In genomic region chr6:145598794-145599555, GRCm38 (mm10) we compare ENCODE assay signal across 11 mouse cellular contexts. TPM values are rescaled to one million over a fixed set of nuclear protein-coding genes. Genes with fewer than 3 reads are reported as not detected.
DNase-seq lines count a peak whose midpoint lies in the region; ATAC-seq and TF ChIP-seq lines count a peak whose summit lies in the region.
"Had no signal": no experiment of that assay in that cellular context is flagged by ENCODE, and none has a peak within 500 bp of the region (broad histone marks: within the 10 kb centered on the region; RNA-seq: fewer than 3 reads in every experiment).

No protein-coding gene starts in this region.

- TF ChIP-seq POLR2A in bone marrow macrophage, adult 2 months (IDR thresholded peaks at IDR 0.05; ENCODE audit: borderline replicate concordance, low read depth, low read length), result no peak

- H3K4me2 ChIP-seq in hindbrain, embryonic 15.5 days, result no peak overlapping the region
- H3K4me2 ChIP-seq in hindbrain, embryonic 12.5 days (replicated peaks), result no peak overlapping the region
- no peak overlapping the region for H3K4me2 ChIP-seq in embryonic facial prominence, embryonic 13.5 days
- H3K4me2 ChIP-seq in lung, embryonic 15.5 days, result no peak overlapping the region
- H3K4me2 ChIP-seq: neural tube, embryonic 13.5 days had no signal

- H3K27ac ChIP-seq in hindbrain, embryonic 15.5 days (replicated peaks), result 0 out of 2 replicates have a peak overlapping the region, but pooled peaks have one; percentile 34
- H3K27ac ChIP-seq in hindbrain, embryonic 12.5 days, result no peak overlapping the region
- H3K27ac ChIP-seq in bone marrow macrophage, adult 2 months (ENCODE audit: insufficient read depth, low read depth, low read length), result peak overlapping the region; percentile 70
- H3K27ac ChIP-seq in embryonic facial prominence, embryonic 13.5 days, result peak overlapping the region; percentile 55; the same call in 1 of the 2 replicates
- peak overlapping the region; percentile 82 for H3K27ac ChIP-seq in lung, embryonic 15.5 days
- no peak overlapping the region for H3K27ac ChIP-seq in gastrocnemius, adult 2 months
- H3K27ac ChIP-seq: layer of hippocampus, adult 2 months; neural tube, embryonic 13.5 days had no signal

- no peaks in the 10 kb centered on the region for H3K27me3 ChIP-seq in hindbrain, embryonic 15.5 days
- H3K27me3 ChIP-seq in hindbrain, embryonic 12.5 days, result no peaks in the 10 kb centered on the region
- H3K27me3 ChIP-seq in embryonic facial prominence, embryonic 13.5 days, result no peaks in the 10 kb centered on the region
- no peaks in the 10 kb centered on the region for H3K27me3 ChIP-seq in lung, embryonic 15.5 days
- H3K27me3 ChIP-seq: neural tube, embryonic 13.5 days had no signal

- no peak overlapping the region for H3K9ac ChIP-seq in hindbrain, embryonic 15.5 days
- H3K9ac ChIP-seq in hindbrain, embryonic 12.5 days, result no peak overlapping the region
- no peak overlapping the region for H3K9ac ChIP-seq in embryonic facial prominence, embryonic 13.5 days
- H3K9ac ChIP-seq in lung, embryonic 15.5 days, result no peak overlapping the region
- H3K9ac ChIP-seq: neural tube, embryonic 13.5 days had no signal

- no peak for DNase-seq in gastrocnemius, adult 2 months
- no peak for DNase-seq in gastrocnemius, adult 8-10 months (ENCODE audit: low spot score in 2 of 2)
- no peak for DNase-seq in left cerebral cortex, adult 11 months (ENCODE audit: low spot score)

- H3K36me3 ChIP-seq in hindbrain, embryonic 15.5 days, result no peaks in the 10 kb centered on the region
- no peaks in the 10 kb centered on the region for H3K36me3 ChIP-seq in hindbrain, embryonic 12.5 days
- no peaks in the 10 kb centered on the region for H3K36me3 ChIP-seq in embryonic facial prominence, embryonic 13.5 days
- H3K36me3 ChIP-seq in lung, embryonic 15.5 days, result no peaks in the 10 kb centered on the region
- H3K36me3 ChIP-seq: neural tube, embryonic 13.5 days had no signal

- no peak for ATAC-seq in hindbrain, embryonic 15.5 days (ENCODE audit: low FRiP score, low read depth)
- ATAC-seq in hindbrain, embryonic 12.5 days (ENCODE audit: low FRiP score), result no peak
- ATAC-seq in embryonic facial prominence, embryonic 13.5 days (ENCODE audit: insufficient number of reproducible peaks, insufficient read depth, low FRiP score, low TSS enrichment, low read depth), result no peak
- ATAC-seq in lung, embryonic 15.5 days (ENCODE audit: borderline replicate concordance, extremely low read depth, low FRiP score, low TSS enrichment), result peak; percentile 78; the same call in 1 of the 2 replicates

- 68% methylated on average over 11 of the region's 11 CpGs for WGBS in hindbrain, embryonic 15.5 days
- 65% methylated on average over 11 of the region's 11 CpGs for WGBS in hindbrain, embryonic 12.5 days
- 53% methylated on average over 11 of the region's 11 CpGs for WGBS in embryonic facial prominence, embryonic 13.5 days
- 34% methylated on average over 11 of the region's 11 CpGs for WGBS in lung, embryonic 15.5 days

- H3K4me1 ChIP-seq in hindbrain, embryonic 15.5 days (replicated peaks), result no peaks in the 10 kb centered on the region
- peaks cover 8% of the 10 kb centered on the region for H3K4me1 ChIP-seq in hindbrain, embryonic 12.5 days
- peaks cover 15% of the 10 kb centered on the region for H3K4me1 ChIP-seq in bone marrow macrophage, adult 2 months (ENCODE audit: control insufficient read depth, insufficient read depth, low read length)
- H3K4me1 ChIP-seq in embryonic facial prominence, embryonic 13.5 days, result peaks cover 13% of the 10 kb centered on the region
- H3K4me1 ChIP-seq in lung, embryonic 15.5 days, result peaks cover 39% of the 10 kb centered on the region

- TF ChIP-seq CTCF in bone marrow macrophage, adult 2 months (IDR thresholded peaks at IDR 0.05; ENCODE audit: low read depth, low read length), result no peak
- no peak for TF ChIP-seq CTCF in gastrocnemius, adult 2 months (IDR thresholded peaks at IDR 0.05)

- intact Hi-C loops in gastrocnemius, adult 2 months (cut with DNase I), result no loop called here

- no peaks in the 10 kb centered on the region for H3K9me3 ChIP-seq in hindbrain, embryonic 15.5 days
- no peaks in the 10 kb centered on the region for H3K9me3 ChIP-seq in hindbrain, embryonic 12.5 days (replicated peaks)
- no peaks in the 10 kb centered on the region for H3K9me3 ChIP-seq in embryonic facial prominence, embryonic 13.5 days
- no peaks in the 10 kb centered on the region for H3K9me3 ChIP-seq in lung, embryonic 15.5 days
- H3K9me3 ChIP-seq: neural tube, embryonic 13.5 days had no signal

- H3K4me3 ChIP-seq in hindbrain, embryonic 15.5 days, result no peak overlapping the region
- H3K4me3 ChIP-seq in hindbrain, embryonic 12.5 days, result no peak overlapping the region
- no peak overlapping the region for H3K4me3 ChIP-seq in bone marrow macrophage, adult 2 months (ENCODE audit: insufficient read depth, low read length)
- no peak overlapping the region for H3K4me3 ChIP-seq in embryonic facial prominence, embryonic 13.5 days
- no peak overlapping the region for H3K4me3 ChIP-seq in lung, embryonic 15.5 days
- no peak overlapping the region for H3K4me3 ChIP-seq in gastrocnemius, adult 2 months
- H3K4me3 ChIP-seq: layer of hippocampus, adult 2 months; neural tube, embryonic 13.5 days had no signal

RNA-seq across cellular contexts. Expression of gene Lmntd1, which starts 15.1 kb away (rescaled TPM):
- 1.1 and 1.6 TPM in 2 replicates for polyA plus RNA-seq in hindbrain, embryonic 15.5 days (2015; fragmentation: Nextera tagmentation; extraction: Ambion mirVana)
- polyA plus RNA-seq in hindbrain, embryonic 12.5 days (2016; fragmentation: Nextera tagmentation; extraction: Ambion mirVana), result 0.39 and 0.58 TPM in 2 replicates
- polyA plus RNA-seq in bone marrow macrophage, adult 2 months (2012; ENCODE audit: insufficient read depth, insufficient read length, missing spikeins), result not detected in 2 replicates
- 0.32 and 0.41 TPM in 2 replicates for polyA plus RNA-seq in embryonic facial prominence, embryonic 13.5 days (2015; fragmentation: Nextera tagmentation; extraction: Ambion mirVana)
- 0.97 and 1.9 TPM in 2 replicates for polyA plus RNA-seq in lung, embryonic 15.5 days (2015; fragmentation: Nextera tagmentation; extraction: Ambion mirVana)
- total RNA-seq in gastrocnemius, adult 2 months (2021), result under 1 TPM in 1 of 2 experiments, not detected in 1; 0.10 TPM
- under 1 TPM in 1 of 4 experiments, not detected in 3; 0.15 TPM for total RNA-seq in gastrocnemius, adult 8-10 months (2022)
- total RNA-seq: ES-E14 had no signal

RNA-seq across cellular contexts. Expression of gene Tuba3b, which starts 16.6 kb away (rescaled TPM):
- polyA plus RNA-seq in hindbrain, embryonic 15.5 days (2015; fragmentation: Nextera tagmentation; extraction: Ambion mirVana), result not detected in 2 replicates
- not detected in 2 replicates for polyA plus RNA-seq in hindbrain, embryonic 12.5 days (2016; fragmentation: Nextera tagmentation; extraction: Ambion mirVana)
- 0.31 TPM in 1 of 2 replicates, not detected in the other for polyA plus RNA-seq in bone marrow macrophage, adult 2 months (2012; ENCODE audit: insufficient read depth, insufficient read length, missing spikeins)
- polyA plus RNA-seq in embryonic facial prominence, embryonic 13.5 days (2015; fragmentation: Nextera tagmentation; extraction: Ambion mirVana), result not detected in 2 replicates
- not detected in 2 replicates for polyA plus RNA-seq in lung, embryonic 15.5 days (2015; fragmentation: Nextera tagmentation; extraction: Ambion mirVana)
- not detected for total RNA-seq in gastrocnemius, adult 2 months (2021)
- not detected for total RNA-seq in gastrocnemius, adult 8-10 months (2022)
- total RNA-seq: layer of hippocampus, adult 2 months had no signal
- polyA plus RNA-seq: neural tube, embryonic 13.5 days had no signal

Comparison
In these comparisons a context has a peak if more than half of its experiments do, and no peak if none do; other contexts are left out.
1. H3K27ac ChIP-seq: peak in hindbrain, embryonic 15.5 days (single experiment), bone marrow macrophage, adult 2 months (single experiment), embryonic facial prominence, embryonic 13.5 days (single experiment) and lung, embryonic 15.5 days (single experiment); none in hindbrain, embryonic 12.5 days (single experiment) and gastrocnemius, adult 2 months (single experiment).